Mouse (Mus musculus) cerebellum, adult 2 months (tissue): Measurements from ENCODE around the gene Fxr1.

Experiments
- CTCF ChIP-seq: fragments of 200-500 bp; IDR thresholded peaks from 2 replicates; pipeline ENCODE4 v1.5.1; 2011; ENCODE audit warnings: low read depth, mild to moderate bottlenecking, control low read depth, low read length, moderate library complexity, borderline replicate concordance; ENCODE audit not compliant: insufficient read depth
- POLR2A ChIP-seq: fragments of 200-500 bp; IDR thresholded peaks from 2 replicates; pipeline ENCODE4 v1.6.1; 2011; ENCODE audit warnings: low read length, control low read depth, borderline replicate concordance; ENCODE audit not compliant: insufficient read depth

- no peak for TF ChIP-seq CTCF
- TF ChIP-seq POLR2A: no peak
Measured at GRCm38 (mm10) chr3:34083655-34084054, 63.9 kb downstream of the Fxr1 start.
